Mouse (Mus musculus): Measurements from ENCODE around the gene Slc1a6.
"Not testable (repeated sequence)": the region's sequence is repeated elsewhere in the genome, so short reads cannot be mapped to it uniquely, and the experiment has no call there.

Slc1a6 gene

DNA sequence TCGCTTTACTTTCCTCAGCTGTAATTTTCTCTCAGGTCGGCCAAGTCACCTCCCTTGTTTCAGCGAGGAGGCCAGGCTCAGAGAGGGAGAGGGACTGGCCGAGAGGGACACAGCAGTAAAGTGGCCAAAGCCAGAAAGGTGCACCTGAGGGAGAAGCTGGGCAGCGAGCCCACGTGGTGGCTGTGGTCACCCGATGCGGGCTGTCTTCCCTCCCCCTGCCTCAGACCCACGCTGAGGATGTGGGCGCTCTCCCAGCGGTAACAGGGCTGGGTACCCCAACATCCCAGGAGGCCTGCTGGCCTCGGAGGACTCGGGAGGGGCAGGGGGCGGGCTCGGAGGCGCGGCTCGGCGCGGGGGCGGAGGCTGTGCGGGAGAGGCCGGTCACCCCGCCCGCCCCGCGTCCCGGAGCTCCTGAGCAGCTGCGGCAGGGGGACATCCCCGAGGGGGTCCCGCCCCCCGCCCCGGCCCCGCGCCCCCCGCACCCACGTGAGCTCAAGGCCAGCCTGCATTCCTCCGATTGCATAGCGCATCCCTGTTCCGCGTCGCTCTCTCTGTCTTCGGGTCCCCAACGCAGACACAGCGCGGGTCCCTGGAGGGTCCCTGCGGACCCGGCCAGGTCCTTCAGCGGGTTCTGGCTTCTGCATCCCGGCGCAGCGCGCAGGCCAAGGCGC, at the start of gene Slc1a6:
Gene Slc1a6, plus strand, starts transcription at position 516 of the 671 bp plus-strand sequence.
- DNase-seq: no peak

DNA sequence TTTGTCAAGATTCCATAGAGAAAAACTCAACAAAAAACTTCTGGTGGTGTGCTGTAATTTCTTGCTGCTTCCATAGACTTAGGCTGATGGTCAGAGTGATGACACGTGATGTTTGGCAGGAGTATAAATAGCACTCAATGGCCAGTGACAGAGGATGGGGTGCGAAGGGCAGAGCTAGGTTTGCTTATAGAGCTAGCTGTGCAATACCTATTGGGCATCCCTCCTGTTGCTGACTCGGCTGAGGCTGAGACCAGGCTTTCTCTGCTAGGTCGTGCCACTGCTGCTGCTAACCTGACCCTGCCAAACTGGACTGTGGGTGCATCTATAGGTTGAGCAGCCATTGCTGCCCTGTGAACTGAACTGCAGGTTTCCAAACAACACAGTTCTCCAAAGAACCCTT, 40.5 kb upstream of the Slc1a6 start:
- DNase-seq: no peak

DNA sequence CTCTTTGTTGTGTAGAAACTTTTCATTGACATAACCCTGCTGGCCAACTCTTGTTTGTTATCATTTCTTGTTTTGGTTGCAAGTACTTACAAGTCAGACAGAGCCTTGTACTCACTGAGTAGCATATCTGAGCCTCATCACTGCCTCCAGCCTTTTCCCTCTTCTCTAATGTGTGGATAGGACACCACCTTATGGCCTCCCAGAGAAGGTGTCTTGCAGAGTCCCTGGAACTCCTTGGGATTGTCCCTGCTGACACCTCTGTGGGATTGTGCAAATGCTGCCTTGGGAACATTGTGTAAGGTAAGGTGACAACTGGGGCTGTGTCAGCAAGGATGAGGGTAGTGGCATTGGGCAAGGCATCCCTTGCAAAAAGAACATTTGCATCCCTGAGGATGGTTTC, 36.6 kb upstream of the Slc1a6 start:
- DNase-seq: no peak

DNA sequence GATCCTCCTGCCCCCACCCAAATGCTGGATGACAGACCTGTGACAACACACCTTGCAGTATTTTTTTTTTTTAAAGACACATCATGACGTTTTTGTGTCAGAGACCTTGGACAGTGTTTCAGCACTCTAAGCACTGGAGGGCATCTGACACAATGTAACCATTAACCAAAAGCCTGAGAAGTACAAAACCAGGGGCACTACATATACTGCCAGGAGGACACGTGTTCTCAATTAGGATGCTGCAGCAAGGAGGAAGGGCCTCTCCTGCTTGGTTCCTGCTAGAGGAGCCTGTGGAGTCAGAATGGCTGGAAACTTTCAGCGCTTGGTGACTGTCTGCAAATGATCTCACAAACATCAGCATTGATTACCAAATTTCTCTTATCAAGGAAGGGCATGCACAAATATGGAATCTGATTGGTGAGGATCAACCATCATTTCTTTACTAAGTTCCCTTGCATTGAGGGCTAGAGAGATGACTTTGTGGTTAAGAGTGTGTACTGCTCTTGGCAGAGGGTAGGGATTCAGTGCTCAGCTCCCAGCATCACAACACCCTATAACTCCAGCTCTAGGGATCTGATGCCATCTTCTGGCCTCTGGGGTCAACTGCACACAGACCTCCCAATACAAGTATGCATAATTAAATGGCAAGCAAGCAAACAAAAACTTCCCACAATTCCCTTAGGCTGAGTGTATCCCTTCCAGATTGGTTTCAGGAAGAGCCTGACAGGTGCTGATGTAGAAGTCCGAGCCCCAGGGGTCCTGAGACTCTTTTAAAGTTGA, 34.7 kb upstream of the Slc1a6 start:
- no peak for DNase-seq

DNA sequence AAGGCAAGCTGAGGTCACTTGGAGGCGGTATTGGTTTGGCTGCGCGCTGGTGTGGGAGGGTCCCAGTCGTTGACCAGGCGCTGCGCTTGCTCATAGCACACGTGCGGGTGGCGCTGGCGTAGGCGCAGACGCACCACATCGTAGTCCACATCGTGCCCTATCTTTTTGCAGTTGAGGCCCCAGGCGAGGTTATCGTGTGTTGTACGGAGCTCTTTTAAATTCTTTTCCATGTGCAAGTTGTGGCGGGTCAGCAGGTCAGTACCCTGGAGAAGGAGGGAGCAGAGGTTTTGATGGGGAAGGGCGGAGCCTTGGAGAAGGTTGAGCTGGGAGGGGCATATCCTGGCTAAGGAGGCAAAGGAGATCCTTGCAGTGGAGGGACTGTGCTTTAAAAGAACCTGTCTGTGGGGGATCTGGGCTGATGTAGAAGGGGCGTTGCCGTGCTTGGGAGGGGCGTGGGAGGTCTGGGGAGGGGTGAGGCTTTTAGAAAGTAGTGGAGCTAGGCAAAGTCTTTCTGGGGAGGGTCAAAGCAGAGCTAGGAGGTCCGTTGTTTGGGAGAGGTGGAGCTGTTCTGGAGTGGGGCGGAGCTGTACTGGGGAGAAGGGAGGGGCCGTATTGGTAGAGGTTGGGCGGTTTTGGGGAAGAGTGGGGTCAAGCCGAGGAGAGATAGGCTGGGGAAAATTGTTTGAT, 33.1 kb upstream of the Slc1a6 start:
- DNase-seq: no peak

DNA sequence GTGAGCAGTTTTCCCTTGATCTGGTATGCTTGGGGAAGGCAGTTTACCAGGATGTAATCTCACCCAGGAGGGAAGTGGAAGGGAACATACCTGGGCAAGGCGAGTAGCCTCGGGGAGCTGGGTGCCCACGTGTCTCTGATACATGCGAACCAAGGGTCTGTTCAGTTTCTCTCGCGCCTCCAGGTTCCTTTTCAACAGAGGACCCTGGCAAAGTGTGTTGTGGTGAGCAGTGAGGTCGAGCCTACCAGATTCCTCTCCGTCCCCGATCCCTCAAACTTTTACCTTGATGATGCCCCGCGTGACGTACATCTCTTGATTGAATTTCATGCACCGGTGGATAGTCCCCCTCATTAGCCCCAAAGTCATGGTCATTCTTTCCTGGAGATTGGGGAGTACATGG, 32.1 kb upstream of the Slc1a6 start:
- DNase-seq: no peak

DNA sequence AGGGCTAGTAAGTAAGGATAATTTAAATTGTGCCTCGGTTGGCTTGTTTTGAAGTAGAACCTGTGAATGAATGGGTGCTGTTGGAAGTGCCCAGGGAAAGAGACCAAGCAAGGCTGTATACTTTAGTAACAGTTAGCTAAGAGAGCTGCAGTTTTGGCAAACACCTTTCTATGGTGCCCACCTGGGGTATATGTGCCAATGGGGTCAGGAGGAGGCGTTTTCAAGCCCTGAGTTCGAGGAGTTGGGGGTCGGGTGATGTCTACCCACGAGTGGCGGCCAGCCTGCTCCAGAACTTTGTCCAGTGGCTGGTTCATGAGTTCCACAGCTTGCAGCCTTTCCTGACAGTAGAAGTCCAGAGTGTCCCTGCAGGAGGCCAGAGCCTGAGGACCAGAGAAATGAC, 31.4 kb upstream of the Slc1a6 start:
- DNase-seq: no peak

DNA sequence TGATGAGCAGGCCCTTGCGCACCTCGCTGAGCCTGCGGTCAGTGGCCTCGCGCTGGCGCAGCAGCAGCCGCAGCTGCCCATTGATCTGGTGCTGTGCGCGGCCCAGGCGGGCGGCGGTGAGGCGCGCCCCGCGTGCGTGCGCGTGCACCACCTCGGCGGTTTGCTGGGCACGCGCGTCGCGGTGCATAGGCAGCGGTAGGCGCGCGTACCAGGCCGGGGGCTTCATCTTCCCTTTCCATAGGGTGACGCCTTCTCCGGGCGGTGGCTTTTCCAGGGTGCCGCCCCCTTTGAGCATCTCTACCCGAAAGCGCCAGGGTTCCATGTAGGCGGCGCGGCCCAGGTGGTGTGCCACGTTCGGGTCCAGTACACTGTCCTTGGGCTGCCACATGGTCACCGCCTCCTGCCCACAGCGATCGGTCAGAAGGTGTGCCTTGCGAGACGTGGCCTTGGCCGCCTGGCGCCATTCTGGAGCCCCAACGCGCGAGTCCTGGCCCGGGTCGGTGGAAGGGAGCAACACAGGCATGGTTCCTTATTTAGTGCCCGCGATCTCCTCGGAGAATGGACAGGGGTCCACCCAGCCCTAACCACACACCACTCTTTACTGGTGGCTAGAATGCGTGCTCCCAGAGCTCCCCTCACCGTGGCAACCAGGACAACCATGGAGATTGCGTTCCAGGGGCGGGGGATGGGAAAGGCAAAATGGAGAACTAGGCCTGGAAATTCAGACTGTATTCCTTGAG, 27.7 kb upstream of the Slc1a6 start, which contains the start of gene Ccdc105:
Gene Ccdc105, minus strand, starts transcription at position 614 of the 740 bp plus-strand sequence.
- no peak for DNase-seq

DNA sequence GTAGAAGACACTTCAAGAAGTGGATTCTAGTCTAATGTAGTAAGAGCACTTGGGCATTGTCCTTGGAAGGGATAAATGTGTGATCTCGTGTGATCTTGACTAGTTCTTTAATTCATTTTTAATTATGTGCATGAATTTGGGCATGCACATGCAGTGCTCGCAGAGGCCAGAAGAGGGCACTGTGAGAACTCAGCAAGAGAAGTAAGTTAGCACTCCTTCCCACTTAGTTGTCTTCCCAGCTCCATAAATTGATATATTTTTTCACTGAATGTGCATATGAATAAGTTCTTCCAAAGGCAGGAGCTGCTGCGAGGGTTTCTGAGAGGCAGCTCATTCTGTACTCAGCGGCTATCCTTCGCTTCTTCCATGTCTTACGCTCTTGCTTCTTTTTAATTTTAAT, 24.3 kb upstream of the Slc1a6 start:
- DNase-seq: peak; percentile 45

DNA sequence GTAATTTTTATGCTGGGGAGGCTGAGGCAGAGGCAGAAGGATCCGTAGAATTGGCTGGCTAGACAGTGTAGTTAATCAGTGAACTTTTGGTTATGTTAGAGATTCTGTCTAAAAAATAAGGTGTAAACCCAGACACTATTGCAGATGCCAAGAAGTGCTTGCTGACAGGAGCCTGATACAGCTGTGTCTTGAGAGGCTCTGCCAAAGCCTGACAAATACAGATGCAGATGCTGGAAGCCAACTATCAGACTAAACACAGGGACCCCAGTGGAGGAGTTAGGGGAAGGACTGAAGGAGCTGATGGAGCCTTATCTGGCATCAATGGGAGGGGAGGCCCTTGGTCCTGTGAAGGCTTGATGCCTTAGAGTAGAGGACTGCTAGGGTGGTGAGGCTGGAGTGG, 14.7 kb upstream of the Slc1a6 start:
- no peak for DNase-seq

DNA sequence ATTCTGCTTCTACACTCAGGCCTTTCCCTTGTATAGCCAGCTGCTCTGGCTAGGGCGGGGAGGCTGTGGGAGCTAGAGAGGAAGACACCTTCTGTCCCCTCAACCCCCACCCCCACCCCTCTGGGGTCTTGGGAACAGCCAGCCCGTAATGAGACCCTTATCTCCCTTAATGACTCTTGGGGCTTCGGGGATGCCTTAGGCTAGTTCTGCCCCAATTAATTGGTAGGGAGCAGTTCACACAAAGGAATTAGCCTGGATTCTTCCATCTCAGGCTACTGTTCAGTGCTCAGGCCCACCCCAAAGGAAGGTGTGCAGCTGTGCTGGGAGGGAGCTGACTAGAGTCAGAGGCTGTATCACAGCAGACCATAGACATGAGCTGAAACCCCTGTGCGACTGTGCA, 4.5 kb upstream of the Slc1a6 start:
- no peak for DNase-seq

DNA sequence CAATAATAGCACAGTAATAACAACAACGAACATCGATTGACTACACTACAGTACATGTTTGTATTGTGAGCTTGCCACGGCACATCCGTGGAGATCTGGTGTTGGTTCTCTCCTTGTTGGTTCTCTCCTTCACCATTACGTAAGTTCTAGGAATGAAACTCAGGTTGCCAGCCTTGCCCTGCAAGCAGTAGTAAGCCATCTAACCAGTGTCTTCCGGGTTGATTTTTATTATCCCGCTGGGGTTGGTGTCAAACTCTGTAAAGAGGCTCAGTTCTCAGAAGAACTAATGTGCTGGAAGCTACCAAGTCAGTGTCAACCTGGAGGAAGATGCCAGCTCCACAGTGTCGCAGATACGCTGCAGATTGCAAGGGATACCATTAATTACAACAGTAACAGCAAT, 769 bp upstream of the Slc1a6 start:
- no peak for DNase-seq

DNA sequence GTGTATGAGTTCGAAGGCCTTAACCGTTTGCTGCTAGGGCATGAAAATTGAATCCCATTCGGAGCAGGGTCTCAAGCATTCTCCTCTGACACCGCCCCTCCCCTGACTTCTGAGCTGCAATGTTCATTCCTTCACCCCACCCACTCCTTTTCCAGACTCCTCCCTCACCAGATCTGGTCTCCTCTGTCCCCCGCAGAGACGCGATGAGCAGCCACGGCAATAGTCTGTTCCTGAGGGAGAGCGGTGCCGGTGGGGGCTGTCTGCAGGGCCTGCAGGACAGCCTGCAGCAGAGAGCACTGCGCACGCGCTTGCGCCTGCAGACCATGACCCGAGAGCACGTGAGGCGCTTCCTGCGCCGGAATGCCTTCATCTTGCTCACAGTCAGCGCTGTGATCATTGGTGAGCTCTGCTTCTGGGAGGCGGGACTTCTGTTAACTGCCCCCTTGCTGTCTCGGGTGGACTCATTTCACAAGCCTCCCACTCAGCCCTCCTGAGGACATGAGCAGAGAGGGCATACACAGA, 7.3 kb downstream of the Slc1a6 start:
- peak; percentile 5 for DNase-seq

DNA sequence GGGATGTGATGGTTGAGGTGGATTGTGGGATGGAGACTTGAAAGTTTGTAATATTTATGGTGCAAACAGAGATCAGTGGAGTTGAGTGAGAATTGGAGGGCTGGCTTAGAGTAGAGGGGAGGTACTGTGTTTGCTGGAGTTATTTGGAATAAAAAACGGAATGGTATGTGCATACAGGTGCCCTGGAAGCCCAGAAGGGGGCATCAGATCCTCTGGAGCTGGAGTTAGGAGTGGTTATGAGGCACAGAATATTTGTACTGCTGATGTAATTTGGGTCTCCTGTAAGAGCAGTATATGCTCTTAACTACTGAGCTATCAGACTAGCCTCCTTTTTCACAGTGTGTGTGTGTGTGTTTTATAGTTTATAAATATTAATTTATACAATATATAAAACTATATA, 10.3 kb downstream of the Slc1a6 start:
- DNase-seq: no peak

DNA sequence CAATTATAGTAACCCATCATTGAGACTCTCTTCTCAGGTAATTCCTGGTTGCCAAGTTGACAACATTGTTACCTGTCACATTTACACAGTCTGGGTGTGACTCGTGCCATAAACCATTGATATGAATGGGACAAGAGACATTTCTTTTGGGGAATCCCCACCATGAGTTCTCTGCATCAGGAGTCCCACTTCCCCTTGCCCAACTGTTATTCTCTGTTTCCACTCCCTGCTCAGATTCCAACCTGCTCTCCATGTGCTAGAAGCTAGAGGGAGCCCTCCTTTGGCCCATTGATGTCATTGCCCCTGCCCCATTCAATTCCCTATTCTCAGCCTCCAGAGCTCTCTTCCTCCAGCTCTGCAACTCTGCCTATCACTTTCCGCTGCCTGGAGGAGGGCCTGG, 21.2 kb downstream of the Slc1a6 start:
- DNase-seq: no peak

DNA sequence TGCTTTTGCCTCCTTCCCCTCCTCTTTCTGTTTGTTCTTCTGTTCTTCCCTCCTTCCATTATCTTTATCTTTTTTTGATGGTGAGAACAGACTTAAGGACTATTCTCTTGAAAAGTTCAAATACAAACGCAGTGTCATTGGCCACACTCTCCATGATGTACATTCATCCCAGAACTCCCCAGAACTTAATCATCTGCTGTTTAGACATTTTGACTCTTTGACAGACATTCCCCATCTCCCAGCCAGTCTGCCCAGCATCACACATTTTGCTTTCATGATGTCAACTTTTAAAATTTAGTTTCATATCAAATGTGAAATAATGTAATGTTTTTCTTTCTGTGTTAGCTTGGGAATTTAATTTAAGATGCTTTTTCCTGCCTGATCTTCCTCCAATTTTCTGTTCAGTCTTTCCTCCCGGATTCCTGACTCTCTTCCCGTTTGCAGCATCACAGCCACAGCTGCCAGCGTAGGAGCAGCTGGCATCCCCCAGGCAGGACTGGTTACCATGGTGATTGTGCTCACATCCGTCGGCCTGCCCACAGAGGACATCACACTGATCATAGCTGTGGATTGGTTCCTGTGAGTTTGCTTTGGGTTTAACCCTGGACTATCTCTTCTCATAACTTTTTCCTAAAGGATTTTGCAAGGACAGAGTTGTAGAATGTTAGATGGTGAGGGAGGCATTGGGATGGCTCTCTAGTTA, 32.2 kb downstream of the Slc1a6 start:
- no peak for DNase-seq

DNA sequence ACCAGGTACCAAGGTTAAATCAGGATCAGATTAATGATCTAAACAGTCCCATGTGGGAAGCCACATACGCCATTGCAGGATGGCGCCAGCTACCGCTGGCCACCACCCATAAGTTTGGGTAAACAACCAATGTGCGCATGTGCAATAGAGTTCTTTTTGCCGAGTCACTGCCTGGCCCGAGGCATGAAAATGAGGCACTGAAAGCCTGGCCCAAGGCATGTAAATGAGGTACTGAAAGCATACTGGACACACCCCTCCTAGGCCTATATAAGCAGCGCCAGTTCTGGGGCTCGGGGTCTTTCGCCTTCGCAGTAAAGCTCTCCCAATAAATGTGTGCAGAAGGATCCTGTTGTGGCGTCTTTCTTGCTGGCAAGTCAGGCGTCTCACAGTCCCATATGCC, 60.2 kb downstream of the Slc1a6 start:
- DNase-seq: not testable (repeated sequence)

DNA sequence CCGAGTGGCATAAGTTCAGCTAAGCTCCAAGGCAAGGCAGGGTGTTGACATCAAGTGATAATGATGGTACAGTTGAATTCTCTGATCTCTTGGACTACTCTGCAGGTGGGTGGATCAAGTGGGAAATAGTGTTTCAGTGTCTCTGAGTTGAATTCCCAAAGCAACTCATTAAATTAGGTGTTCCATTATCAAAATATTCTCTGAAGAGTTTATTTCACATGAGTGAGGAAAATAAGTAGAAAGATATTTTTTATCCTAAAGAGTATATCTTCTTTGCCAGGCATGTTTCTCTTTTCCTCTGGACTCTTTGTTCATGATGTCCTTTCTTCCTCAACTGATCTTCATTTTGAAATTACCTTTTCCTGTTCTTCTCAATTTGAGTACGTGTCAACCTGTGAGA, 71.8 kb downstream of the Slc1a6 start, which contains the start of gene Olfr1356:
Gene Olfr1356, minus strand, starts transcription at position 101 of the 400 bp plus-strand sequence.
- DNase-seq: no peak
